Mouse (Mus musculus) kidney, embryonic 15.5 days (tissue): ENCODE data around the gene Rmnd5b. TPM values are rescaled to one million over a fixed set of nuclear protein-coding genes. Genes with fewer than 3 reads are reported as not detected.
A peak's percentile ranks its signal among the peaks of the same experiment; 100 is the strongest.
"Not testable (repeated sequence)": the region's sequence is repeated elsewhere in the genome, so short reads cannot be mapped to it uniquely, and the experiment has no call there.

Experiments used
- ATAC-seq: fragments of 200-750 bp; cut with Nextera tagmentation; replicated peaks from 2 replicates; pipeline ENCODE4 v1.8.0; 2017; ENCODE audit warnings: moderate TSS enrichment; ENCODE audit not compliant: low FRiP score
- H3K27ac ChIP-seq: fragments of 300-500 bp; sonication (generic); 2 replicates; pipeline ENCODE4 v1.5.1; 2015; ENCODE audit warnings: mild to moderate bottlenecking, inconsistent platforms
- H3K27me3 ChIP-seq: fragments of 300-500 bp; sonication (generic); 2 replicates; pipeline ENCODE4 v1.6.1; 2015; ENCODE audit warnings: inconsistent platforms
- H3K36me3 ChIP-seq: fragments of 300-500 bp; sonication (generic); 2 replicates; pipeline ENCODE4 v1.6.1; 2015; ENCODE audit warnings: inconsistent platforms
- H3K4me1 ChIP-seq: fragments of 300-500 bp; sonication (generic); 2 replicates; pipeline ENCODE4 v1.6.1; 2015; ENCODE audit warnings: inconsistent platforms
- H3K4me2 ChIP-seq: fragments of 300-500 bp; sonication (generic); 2 replicates; pipeline ENCODE4 v1.6.1; 2015; ENCODE audit warnings: moderate library complexity, mild to moderate bottlenecking, inconsistent platforms
- H3K4me3 ChIP-seq: fragments of 300-500 bp; sonication (generic); replicated peaks from 2 replicates; pipeline ENCODE4 v1.5.1; 2015; ENCODE audit warnings: mild to moderate bottlenecking, inconsistent platforms
- H3K9ac ChIP-seq: fragments of 300-500 bp; sonication (generic); 2 replicates; pipeline ENCODE4 v1.6.1; 2015; ENCODE audit warnings: mild to moderate bottlenecking, inconsistent platforms
- H3K9me3 ChIP-seq: fragments of 300-500 bp; sonication (generic); replicated peaks from 2 replicates; pipeline ENCODE4 v1.6.1; 2016; ENCODE audit warnings: inconsistent platforms
- WGBS: fragments of 180-500 bp; shearing (Covaris S2); methylation state at CpG from one replicate; pipeline ENCODE4 v1.1.7; 2015; ENCODE audit warnings: mixed read lengths; 5-methylcytosine and 5-hydroxymethylcytosine counted together
- polyA plus RNA-seq: library from polyadenylated mRNA; unstranded; fragments of >200 nt; fragmentation: Nextera tagmentation; extraction: Ambion mirVana; gene quantifications from 2 replicates; pipeline ENCODE4 v1.2.1, GENCODE M21; 2015

Rmnd5b gene
- 43.1 and 44.0 TPM in 2 replicates for polyA plus RNA-seq

- Histone ChIP-seq H3K4me2 (peak within 1 kb of the TSS; percentile 85), H3K27ac (peak within 1 kb of the TSS; percentile 90), H3K9ac (peak within 1 kb of the TSS; percentile 73), H3K4me3 (peak within 1 kb of the TSS; percentile 85), H3K27me3 (no peaks in the 10 kb centered on the region), H3K4me1 (peaks cover 49% of the 10 kb centered on the region), H3K9me3 (no peaks in the 10 kb centered on the region), H3K36me3 (no peaks in the 10 kb centered on the region)
- WGBS: under 1% methylated on average over 61 of the region's 61 CpGs
- ATAC-seq: peak; percentile 70
Measured at GRCm38 (mm10) chr11:51635525-51636322, at the start of gene Rmnd5b. Gene Rmnd5b, minus strand, starts transcription at chr11:51635896.

- Histone ChIP-seq H3K4me1 (peaks cover 3% of the 10 kb centered on the region; the same call in 1 of the 2 replicates), H3K27ac (no peak overlapping the region), H3K9ac (no peak overlapping the region), H3K9me3 (no peaks in the 10 kb centered on the region), H3K4me3 (no peak overlapping the region), H3K36me3 (peaks cover 5% of the 10 kb centered on the region; the same call in 1 of the 2 replicates), H3K4me2 (no peak overlapping the region), H3K27me3 (no peaks in the 10 kb centered on the region)
- no peak for ATAC-seq
- 50% methylated on average over 8 of the region's 8 CpGs for whole genome bisulfite sequencing
Measured at GRCm38 (mm10) chr11:51681976-51682374, 46.3 kb upstream of the Rmnd5b start.

GRCm38 (mm10) chr11:51681324-51681975 lies 45.8 kb upstream of the Rmnd5b start:
- Histone ChIP-seq H3K9ac (no peak overlapping the region), H3K4me2 (peak overlapping the region; percentile 21; the same call in 1 of the 2 replicates), H3K36me3 (peaks cover 5% of the 10 kb centered on the region; the same call in 1 of the 2 replicates), H3K27me3 (no peaks in the 10 kb centered on the region), H3K4me1 (0 out of 2 replicates have a peak, but pooled peaks cover 3% of the 10 kb centered on the region), H3K9me3 (no peaks in the 10 kb centered on the region), H3K4me3 (no peak overlapping the region), H3K27ac (no peak overlapping the region)
- WGBS: 35% methylated on average over 13 of the region's 13 CpGs
- peak; percentile 70; the same call in 1 of the 2 replicates for ATAC-seq

GRCm38 (mm10) chr11:51679466-51679865 lies 43.8 kb upstream of the Rmnd5b start:
- H3K4me2 ChIP-seq: no peak overlapping the region
- ATAC-seq: no peak
- 80% methylated on average over 3 of the region's 3 CpGs for WGBS
- 0 out of 2 replicates have a peak, but pooled peaks cover 3% of the 10 kb centered on the region for H3K4me1 ChIP-seq
- H3K9me3 ChIP-seq: no peaks in the 10 kb centered on the region
- no peak overlapping the region for H3K4me3 ChIP-seq
- H3K27ac ChIP-seq: no peak overlapping the region
- H3K9ac ChIP-seq: no peak overlapping the region
- H3K27me3 ChIP-seq: no peaks in the 10 kb centered on the region
- no peaks in the 10 kb centered on the region for H3K36me3 ChIP-seq

- no peak for ATAC-seq
- Histone ChIP-seq H3K27ac (no peak overlapping the region), H3K27me3 (no peaks in the 10 kb centered on the region), H3K9ac (no peak overlapping the region), H3K36me3 (no peaks in the 10 kb centered on the region), H3K9me3 (no peaks in the 10 kb centered on the region), H3K4me2 (no peak overlapping the region), H3K4me1 (peaks cover 8% of the 10 kb centered on the region), H3K4me3 (no peak overlapping the region)
- WGBS: 56% methylated on average over 6 of the region's 6 CpGs
Measured at GRCm38 (mm10) chr11:51677737-51678418, 42.2 kb upstream of the Rmnd5b start.

GRCm38 (mm10) chr11:51675386-51675785 lies 39.7 kb upstream of the Rmnd5b start:
- no peak for ATAC-seq
- Histone ChIP-seq H3K4me3 (no peak overlapping the region), H3K4me1 (peaks cover 5% of the 10 kb centered on the region), H3K9me3 (no peaks in the 10 kb centered on the region), H3K27me3 (no peaks in the 10 kb centered on the region), H3K36me3 (no peaks in the 10 kb centered on the region), H3K9ac (no peak overlapping the region), H3K27ac (no peak overlapping the region), H3K4me2 (no peak overlapping the region)
- 76% methylated on average over 5 of the region's 5 CpGs for WGBS

GRCm38 (mm10) chr11:51673291-51673690 lies 37.6 kb upstream of the Rmnd5b start:
- 65% methylated on average over 9 of the region's 9 CpGs for WGBS
- no peak overlapping the region for H3K4me3 ChIP-seq
- H3K36me3 ChIP-seq: no peaks in the 10 kb centered on the region
- peaks cover 5% of the 10 kb centered on the region for H3K4me1 ChIP-seq
- no peaks in the 10 kb centered on the region for H3K9me3 ChIP-seq
- peak overlapping the region; percentile 43; the same call in 1 of the 2 replicates for H3K27ac ChIP-seq
- H3K4me2 ChIP-seq: no peak overlapping the region
- H3K9ac ChIP-seq: no peak overlapping the region
- ATAC-seq: no peak
- no peaks in the 10 kb centered on the region for H3K27me3 ChIP-seq

- ATAC-seq: no peak
- H3K4me1 ChIP-seq: peaks cover 5% of the 10 kb centered on the region
- no peak overlapping the region for H3K4me3 ChIP-seq
- H3K27ac ChIP-seq: no peak overlapping the region
- WGBS: 90% methylated on average over 2 of the region's 2 CpGs
- no peak overlapping the region for H3K9ac ChIP-seq
- H3K9me3 ChIP-seq: no peaks in the 10 kb centered on the region
- no peaks in the 10 kb centered on the region for H3K36me3 ChIP-seq
- H3K27me3 ChIP-seq: no peaks in the 10 kb centered on the region
- H3K4me2 ChIP-seq: no peak overlapping the region
Measured at GRCm38 (mm10) chr11:51671376-51671775, 35.7 kb upstream of the Rmnd5b start.

- Histone ChIP-seq H3K27ac (no peak overlapping the region), H3K4me3 (no peak overlapping the region), H3K36me3 (no peaks in the 10 kb centered on the region), H3K4me2 (no peak overlapping the region), H3K9me3 (no peaks in the 10 kb centered on the region), H3K27me3 (no peaks in the 10 kb centered on the region), H3K9ac (no peak overlapping the region), H3K4me1 (peaks cover 5% of the 10 kb centered on the region)
- 90% methylated on average over 7 of the region's 7 CpGs for WGBS
- ATAC-seq: no peak
Measured at GRCm38 (mm10) chr11:51670846-51671245, 35.1 kb upstream of the Rmnd5b start.

- H3K36me3 ChIP-seq, ATAC-seq, H3K27me3 ChIP-seq, H3K4me1 ChIP-seq, H3K9ac ChIP-seq, H3K4me3 ChIP-seq, H3K4me2 ChIP-seq, H3K27ac ChIP-seq, H3K9me3 ChIP-seq: not testable (repeated sequence)
- 94% methylated on average over 7 of the region's 7 CpGs for WGBS
Measured at GRCm38 (mm10) chr11:51664747-51665146, 29.1 kb upstream of the Rmnd5b start.

- Histone ChIP-seq H3K4me2 (no peak overlapping the region), H3K36me3 (no peaks in the 10 kb centered on the region), H3K9me3 (no peaks in the 10 kb centered on the region), H3K27me3 (no peaks in the 10 kb centered on the region), H3K4me3 (no peak overlapping the region), H3K9ac (no peak overlapping the region), H3K4me1 (peaks cover 13% of the 10 kb centered on the region), H3K27ac (no peak overlapping the region)
- ATAC-seq: no peak
- 78% methylated on average over 7 of the region's 7 CpGs for WGBS
Measured at GRCm38 (mm10) chr11:51662632-51663031, 26.9 kb upstream of the Rmnd5b start.

- Histone ChIP-seq H3K4me2 (no peak overlapping the region), H3K9me3 (no peaks in the 10 kb centered on the region), H3K9ac (no peak overlapping the region), H3K27me3 (no peaks in the 10 kb centered on the region), H3K4me3 (no peak overlapping the region), H3K4me1 (peaks cover 18% of the 10 kb centered on the region), H3K27ac (no peak overlapping the region), H3K36me3 (no peaks in the 10 kb centered on the region)
- ATAC-seq: no peak
- 79% methylated on average over 16 of the region's 16 CpGs for WGBS
Measured at GRCm38 (mm10) chr11:51661867-51662365, 26.2 kb upstream of the Rmnd5b start.
